Mouse (Mus musculus) lung, embryonic 14.5 days (tissue): ENCODE measurements at regions not wholly inside any gene's neighbourhood (a gene's known extent, or its start where the extent isn't known, plus 50 kb on each side); places are given as distances from the start of the nearest gene placed in this dataset.

ENCODE experiments used
- ATAC-seq: fragments of 200-750 bp; cut with Nextera tagmentation; 2 replicates; pipeline ENCODE4 v1.8.0; 2017; ENCODE audit warnings: mild to moderate bottlenecking, moderate TSS enrichment, moderate library complexity; ENCODE audit not compliant: insufficient read depth
- DNase-seq: peaks from one replicate; pipeline ENCODE4 v3.0.0-alpha.2; 2015
- H3K27ac ChIP-seq: fragments of 300-500 bp; sonication (generic); 2 replicates; pipeline ENCODE4 v1.5.1; 2014; ENCODE audit warnings: low read depth, mild to moderate bottlenecking, moderate library complexity
- H3K27me3 ChIP-seq: fragments of 300-500 bp; sonication (generic); 2 replicates; pipeline ENCODE4 v1.6.1; 2014; ENCODE audit warnings: low read length, control low read depth; ENCODE audit not compliant: insufficient read depth
- H3K36me3 ChIP-seq: fragments of 300-500 bp; sonication (generic); 2 replicates; pipeline ENCODE4 v1.6.1; 2014; ENCODE audit warnings: control low read depth; ENCODE audit not compliant: insufficient read depth
- H3K4me1 ChIP-seq: fragments of 300-500 bp; sonication (generic); 2 replicates; pipeline ENCODE4 v1.6.1; 2014; ENCODE audit warnings: antibody characterized with exemption, control low read depth; ENCODE audit not compliant: insufficient read depth
- H3K4me2 ChIP-seq: fragments of 300-500 bp; sonication (generic); 2 replicates; pipeline ENCODE4 v1.6.1; 2014; ENCODE audit warnings: mild to moderate bottlenecking
- H3K4me3 ChIP-seq: fragments of 300-500 bp; sonication (generic); 2 replicates; pipeline ENCODE4 v1.5.1; 2014; ENCODE audit warnings: low read depth, low read length
- H3K9ac ChIP-seq: fragments of 300-500 bp; sonication (generic); 2 replicates; pipeline ENCODE4 v1.6.1; 2014
- H3K9me3 ChIP-seq: fragments of 300-500 bp; sonication (generic); 2 replicates; pipeline ENCODE4 v1.6.1; 2016; ENCODE audit warnings: low read depth, low read length, control low read depth
- CTCF ChIP-seq: IDR thresholded peaks from 2 replicates; pipeline ENCODE4 v1.5.1; 2016; ENCODE audit warnings: antibody characterized with exemption, low read depth
- WGBS: fragments of 180-500 bp; shearing (Covaris S2); extraction: QIAGEN DNeasy Blood & Tissue Kit; methylation state at CpG from one replicate; pipeline ENCODE4 v1.1.7; 2014; 5-methylcytosine and 5-hydroxymethylcytosine counted together

- Histone ChIP-seq H3K4me2 (no peak overlapping the region), H3K36me3 (no peaks in the 10 kb centered on the region), H3K27me3 (no peaks in the 10 kb centered on the region), H3K4me3 (no peak overlapping the region), H3K27ac (no peak overlapping the region), H3K9ac (no peak overlapping the region), H3K4me1 (no peaks in the 10 kb centered on the region), H3K9me3 (no peaks in the 10 kb centered on the region)
- no peak for TF ChIP-seq CTCF
- DNase-seq (peak; percentile 9), ATAC-seq (no peak)
- 56% methylated on average over 5 of the region's 5 CpGs for WGBS
Observed at GRCm38 (mm10) chr11:64618631-64619385, 182.4 kb upstream of the F930015N05Rik start.

GRCm38 (mm10) chr11:64627180-64627579 lies 190.7 kb upstream of the F930015N05Rik start:
- WGBS: 68% methylated on average over 7 of the region's 7 CpGs
- Histone ChIP-seq H3K36me3 (no peaks in the 10 kb centered on the region), H3K4me2 (no peak overlapping the region), H3K27me3 (no peaks in the 10 kb centered on the region), H3K9me3 (no peaks in the 10 kb centered on the region), H3K4me1 (no peaks in the 10 kb centered on the region), H3K4me3 (no peak overlapping the region), H3K9ac (no peak overlapping the region), H3K27ac (no peak overlapping the region)
- no peak for TF ChIP-seq CTCF
- DNase-seq (peak; percentile 11), ATAC-seq (no peak)

- 0 out of 2 replicates have a peak, but pooled peaks cover 4% of the 10 kb centered on the region for H3K9me3 ChIP-seq
- no peak overlapping the region for H3K27ac ChIP-seq
- 87% methylated on average over 4 of the region's 4 CpGs for WGBS
- ATAC-seq (no peak), DNase-seq (no peak)
- TF ChIP-seq CTCF: no peak
- H3K27me3 ChIP-seq: no peaks in the 10 kb centered on the region
- H3K4me2 ChIP-seq: no peak overlapping the region
- no peaks in the 10 kb centered on the region for H3K36me3 ChIP-seq
- H3K4me3 ChIP-seq: no peak overlapping the region
- no peak overlapping the region for H3K9ac ChIP-seq
- H3K4me1 ChIP-seq: no peaks in the 10 kb centered on the region
Observed at GRCm38 (mm10) chr11:64640947-64641346, 204.5 kb upstream of the F930015N05Rik start.

GRCm38 (mm10) chr11:64643171-64643570 lies 206.7 kb upstream of the F930015N05Rik start:
- H3K27ac ChIP-seq: no peak overlapping the region
- no peaks in the 10 kb centered on the region for H3K9me3 ChIP-seq
- no peak for DNase-seq
- H3K4me3 ChIP-seq: no peak overlapping the region
- no peaks in the 10 kb centered on the region for H3K36me3 ChIP-seq
- no peak overlapping the region for H3K9ac ChIP-seq
- H3K4me1 ChIP-seq: no peaks in the 10 kb centered on the region
- no peak overlapping the region for H3K4me2 ChIP-seq
- no peak for ATAC-seq
- no peak for TF ChIP-seq CTCF
- WGBS: 65% methylated on average over 5 of the region's 5 CpGs
- H3K27me3 ChIP-seq: no peaks in the 10 kb centered on the region

GRCm38 (mm10) chr11:64647938-64648337 lies 211.5 kb upstream of the F930015N05Rik start:
- no peak for TF ChIP-seq CTCF
- H3K27ac ChIP-seq: no peak overlapping the region
- H3K4me2 ChIP-seq: no peak overlapping the region
- no peaks in the 10 kb centered on the region for H3K27me3 ChIP-seq
- WGBS: 41% methylated on average over 2 of the region's 2 CpGs
- peak; percentile 58; the same call in 1 of the 2 replicates for ATAC-seq
- no peak overlapping the region for H3K4me3 ChIP-seq
- H3K9me3 ChIP-seq: no peaks in the 10 kb centered on the region
- no peak overlapping the region for H3K9ac ChIP-seq
- H3K4me1 ChIP-seq: no peaks in the 10 kb centered on the region
- no peaks in the 10 kb centered on the region for H3K36me3 ChIP-seq
- DNase-seq: peak; percentile 70

- H3K9me3 ChIP-seq: no peaks in the 10 kb centered on the region
- ATAC-seq: no peak
- no peak overlapping the region for H3K4me3 ChIP-seq
- H3K36me3 ChIP-seq: no peaks in the 10 kb centered on the region
- 58% methylated on average over 10 of the region's 10 CpGs for WGBS
- no peak overlapping the region for H3K4me2 ChIP-seq
- no peaks in the 10 kb centered on the region for H3K4me1 ChIP-seq
- no peak for DNase-seq
- no peak overlapping the region for H3K9ac ChIP-seq
- H3K27me3 ChIP-seq: no peaks in the 10 kb centered on the region
- no peak for TF ChIP-seq CTCF
- H3K27ac ChIP-seq: no peak overlapping the region
Observed at GRCm38 (mm10) chr11:64650571-64651282, 214.3 kb upstream of the F930015N05Rik start.

GRCm38 (mm10) chr11:64652811-64653210 lies 216.4 kb upstream of the F930015N05Rik start:
- Histone ChIP-seq H3K36me3 (no peaks in the 10 kb centered on the region), H3K4me2 (no peak overlapping the region), H3K9me3 (no peaks in the 10 kb centered on the region), H3K4me1 (no peaks in the 10 kb centered on the region), H3K27me3 (no peaks in the 10 kb centered on the region), H3K27ac (no peak overlapping the region), H3K4me3 (no peak overlapping the region), H3K9ac (no peak overlapping the region)
- TF ChIP-seq CTCF: no peak
- no peak for ATAC-seq
- no peak for DNase-seq
